ENCODE assay signal across 29 mouse cellular contexts in genomic region chr15:98646737-98647136, GRCm38 (mm10). TPM values are rescaled to one million over a fixed set of nuclear protein-coding genes. Genes with fewer than 3 reads are reported as not detected.
DNase-seq lines count a peak whose midpoint lies in the region; ATAC-seq and TF ChIP-seq lines count a peak whose summit lies in the region.
"Had no signal": no experiment of that assay in that cellular context is flagged by ENCODE, and none has a peak within 500 bp of the region (broad histone marks: within the 10 kb centered on the region; RNA-seq: fewer than 3 reads in every experiment).

No protein-coding gene starts in this region.

- 77% methylated on average over 8 of the region's 8 CpGs for WGBS in forebrain, postnatal 0 days
- WGBS in forebrain, embryonic 10.5 days, result 87% methylated on average over 8 of the region's 8 CpGs
- 89% methylated on average over 8 of the region's 8 CpGs for WGBS in neural tube, embryonic 12.5 days
- WGBS in neural tube, embryonic 15.5 days, result 91% methylated on average over 8 of the region's 8 CpGs

- DNase-seq in forebrain, postnatal 0 days, result no peak
- no peak for DNase-seq in forebrain, embryonic 10.5 days (ENCODE audit: extremely low spot score, low spot score)
- no peak for DNase-seq in layer of hippocampus, adult 2 months (ENCODE audit: low spot score in 2 of 2)
- DNase-seq in layer of hippocampus, adult 9-10 months (ENCODE audit: low spot score), result no peak
- no peak for DNase-seq in testis, postnatal 10 days (ENCODE audit: low spot score)
- DNase-seq: adrenal gland, adult 8-10 months; adrenal gland, postnatal 25 days; cerebellum, adult 11-12 months; cerebellum, adult 8-10 months; cerebellum, postnatal 10 days; cerebellum, postnatal 36 days; embryo, embryonic 11 days; gastrocnemius, postnatal 25 days; heart, adult 2 months; heart, postnatal 14 days had no signal

- no peak overlapping the region for H3ac ChIP-seq in myocyte (ENCODE audit: control insufficient read depth, insufficient read length)

- no peak; the same call in 1 of the 2 replicates for ATAC-seq in forebrain, postnatal 0 days
- ATAC-seq in neural tube, embryonic 12.5 days (ENCODE audit: low FRiP score, low read depth), result no peak
- no peak for ATAC-seq in neural tube, embryonic 15.5 days (ENCODE audit: low FRiP score)
- ATAC-seq: activated CD4-positive, CD25-positive, alpha-beta regulatory T cell, adult 4 months; CD4-positive, CD25-positive, alpha-beta regulatory T cell, adult 4 months; hindbrain, postnatal 0 days; inflammation-experienced regulatory T-cells, adult 6 months had no signal

- peak; percentile 10 for TF ChIP-seq POLR2A in myocyte (IDR thresholded peaks at IDR 0.05; ENCODE audit: insufficient read length, low read depth)

- no peak overlapping the region for H3K9ac ChIP-seq in forebrain, postnatal 0 days
- 0 out of 2 replicates have a peak overlapping the region, but pooled peaks have one; percentile 21 for H3K9ac ChIP-seq in neural tube, embryonic 12.5 days
- H3K9ac ChIP-seq in neural tube, embryonic 15.5 days (replicated peaks), result no peak overlapping the region
- H3K9ac ChIP-seq: embryonic facial prominence, embryonic 13.5 days; heart, embryonic 13.5 days; hindbrain, embryonic 12.5 days had no signal

- H3K36me3 ChIP-seq in forebrain, postnatal 0 days (ENCODE audit: insufficient read depth), result peaks cover 98% of the 10 kb centered on the region
- H3K36me3 ChIP-seq in forebrain, embryonic 10.5 days (replicated peaks), result peaks cover 100% of the 10 kb centered on the region
- H3K36me3 ChIP-seq in neural tube, embryonic 12.5 days, result peaks cover 99% of the 10 kb centered on the region
- peaks cover 98% of the 10 kb centered on the region for H3K36me3 ChIP-seq in neural tube, embryonic 15.5 days
- peaks cover 62% of the 10 kb centered on the region for H3K36me3 ChIP-seq in myocyte (ENCODE audit: control insufficient read depth, insufficient read depth)

- 0 out of 2 replicates have a peak overlapping the region, but pooled peaks have one; percentile 21 for H3K27ac ChIP-seq in forebrain, postnatal 0 days (ENCODE audit: low read depth, low read length)
- H3K27ac ChIP-seq in forebrain, embryonic 10.5 days, result no peak overlapping the region
- H3K27ac ChIP-seq in layer of hippocampus, adult 2 months, result peak overlapping the region; percentile 18; the same call in 1 of the 2 replicates
- H3K27ac ChIP-seq in neural tube, embryonic 12.5 days, result no peak overlapping the region
- no peak overlapping the region for H3K27ac ChIP-seq in neural tube, embryonic 15.5 days (replicated peaks)
- H3K27ac ChIP-seq: embryonic facial prominence, embryonic 10.5 days; embryonic facial prominence, embryonic 13.5 days; heart, adult 2 months; heart, embryonic 10.5 days; heart, embryonic 13.5 days; hindbrain, embryonic 12.5 days; hindbrain, postnatal 0 days had no signal

- H3K79me2 ChIP-seq in myocyte (ENCODE audit: control insufficient read depth, insufficient read depth), result no peaks in the 10 kb centered on the region

- TF ChIP-seq CTCF in forebrain, postnatal 0 days (IDR thresholded peaks at IDR 0.05; ENCODE audit: low read depth), result no peak
- no peak for TF ChIP-seq CTCF in layer of hippocampus, adult 2 months (conservative IDR thresholded peaks at IDR 0.05)

- no peaks in the 10 kb centered on the region for H3K9me3 ChIP-seq in forebrain, postnatal 0 days (ENCODE audit: low read length)
- H3K9me3 ChIP-seq in forebrain, embryonic 10.5 days, result no peaks in the 10 kb centered on the region
- no peaks in the 10 kb centered on the region for H3K9me3 ChIP-seq in neural tube, embryonic 12.5 days
- no peaks in the 10 kb centered on the region for H3K9me3 ChIP-seq in neural tube, embryonic 15.5 days (replicated peaks)
- H3K9me3 ChIP-seq: embryonic facial prominence, embryonic 10.5 days; embryonic facial prominence, embryonic 13.5 days; heart, embryonic 10.5 days; heart, embryonic 13.5 days; hindbrain, embryonic 12.5 days had no signal

- no peaks in the 10 kb centered on the region for H3K27me3 ChIP-seq in forebrain, postnatal 0 days (ENCODE audit: insufficient read depth, low read length)
- H3K27me3 ChIP-seq in forebrain, embryonic 10.5 days (ENCODE audit: poor library complexity, severe bottlenecking), result no peaks in the 10 kb centered on the region
- H3K27me3 ChIP-seq in neural tube, embryonic 12.5 days (replicated peaks), result no peaks in the 10 kb centered on the region
- no peaks in the 10 kb centered on the region for H3K27me3 ChIP-seq in neural tube, embryonic 15.5 days (replicated peaks)
- H3K27me3 ChIP-seq in myocyte (ENCODE audit: control insufficient read depth, insufficient read depth, insufficient read length), result no peaks in the 10 kb centered on the region
- H3K27me3 ChIP-seq: embryonic facial prominence, embryonic 13.5 days; heart, embryonic 13.5 days; hindbrain, embryonic 12.5 days had no signal

- no peak overlapping the region for H3K4me3 ChIP-seq in forebrain, postnatal 0 days (ENCODE audit: low read depth, low read length)
- H3K4me3 ChIP-seq in forebrain, embryonic 10.5 days, result no peak overlapping the region
- no peak overlapping the region for H3K4me3 ChIP-seq in layer of hippocampus, adult 2 months
- no peak overlapping the region for H3K4me3 ChIP-seq in neural tube, embryonic 12.5 days
- H3K4me3 ChIP-seq in neural tube, embryonic 15.5 days (replicated peaks), result no peak overlapping the region
- no peak overlapping the region for H3K4me3 ChIP-seq in myocyte
- H3K4me3 ChIP-seq: embryonic facial prominence, embryonic 10.5 days; embryonic facial prominence, embryonic 13.5 days; erythroblast, embryonic 14.5 days; heart, adult 2 months; heart, embryonic 10.5 days; heart, embryonic 13.5 days; hindbrain, embryonic 12.5 days had no signal

- no peak overlapping the region for H3K4me2 ChIP-seq in forebrain, postnatal 0 days (ENCODE audit: low read depth)
- H3K4me2 ChIP-seq in neural tube, embryonic 12.5 days (replicated peaks), result no peak overlapping the region
- H3K4me2 ChIP-seq in neural tube, embryonic 15.5 days, result no peak overlapping the region
- no peak overlapping the region for H3K4me2 ChIP-seq in myocyte (ENCODE audit: low read depth)
- H3K4me2 ChIP-seq: embryonic facial prominence, embryonic 13.5 days; heart, embryonic 13.5 days; hindbrain, embryonic 12.5 days had no signal

- H3K4me1 ChIP-seq in forebrain, postnatal 0 days (ENCODE audit: insufficient read depth), result no peaks in the 10 kb centered on the region
- H3K4me1 ChIP-seq in forebrain, embryonic 10.5 days, result no peaks in the 10 kb centered on the region
- no peaks in the 10 kb centered on the region for H3K4me1 ChIP-seq in neural tube, embryonic 12.5 days
- no peaks in the 10 kb centered on the region for H3K4me1 ChIP-seq in neural tube, embryonic 15.5 days
- H3K4me1 ChIP-seq: embryonic facial prominence, embryonic 10.5 days; embryonic facial prominence, embryonic 13.5 days; heart, embryonic 10.5 days; heart, embryonic 13.5 days; hindbrain, embryonic 12.5 days had no signal

TF ChIP-seq in myocyte, 11 proteins besides CTCF, POLR2A, EP300 and RAD21:
- TF ChIP-seq TCF12 (IDR thresholded peaks at IDR 0.05; ENCODE audit: insufficient read depth, poor library complexity, severe bottlenecking) (no peak), POLR2AphosphoS2 (IDR thresholded peaks at IDR 0.05; ENCODE audit: insufficient read length, low read depth) (peak; percentile 32), SRF (IDR thresholded peaks at IDR 0.05; ENCODE audit: control insufficient read depth, insufficient read length, low read depth) (peak; percentile 11), E2F4 (IDR thresholded peaks at IDR 0.05; ENCODE audit: insufficient read depth) (no peak)
TF ChIP-seq in myocyte: peak in this region for 2.

RNA-seq across cellular contexts. Expression of gene Ddx23, which starts 16.0 kb away (rescaled TPM):
- 54.9 and 70.6 TPM in 2 replicates for total RNA-seq in forebrain, postnatal 0 days (2014; rRNA removed)
- 11.9 and 13.8 TPM in 2 replicates for polyA plus RNA-seq in forebrain, postnatal 0 days (2015; fragmentation: Nextera tagmentation; extraction: Ambion mirVana)
- 27.3 and 28.5 TPM in 2 replicates for polyA plus RNA-seq in forebrain, embryonic 10.5 days (2016; fragmentation: Nextera tagmentation; extraction: Ambion mirVana)
- 10 to 100 TPM; 79.7 to 87.4 TPM for total RNA-seq in layer of hippocampus, adult 2 months (2021)
- polyA plus RNA-seq in neural tube, embryonic 12.5 days (2016; fragmentation: Nextera tagmentation; extraction: Ambion mirVana), result 16.4 and 23.2 TPM in 2 replicates
- polyA plus RNA-seq in neural tube, embryonic 15.5 days (2015; fragmentation: Nextera tagmentation; extraction: Ambion mirVana), result 20.6 and 21.0 TPM in 2 replicates
- polyA plus RNA-seq in myocyte (2012; fragmentation: generic; extraction: Trizol), result 102 TPM

RNA-seq across cellular contexts. Expression of gene Cacnb3, which starts 16.1 kb away (rescaled TPM):
- 191 and 201 TPM in 2 replicates for total RNA-seq in forebrain, postnatal 0 days (2014; rRNA removed)
- polyA plus RNA-seq in forebrain, postnatal 0 days (2015; fragmentation: Nextera tagmentation; extraction: Ambion mirVana), result 133 and 139 TPM in 2 replicates
- 19.9 and 21.7 TPM in 2 replicates for polyA plus RNA-seq in forebrain, embryonic 10.5 days (2016; fragmentation: Nextera tagmentation; extraction: Ambion mirVana)
- 100 to 1,000 TPM; 207 to 212 TPM for total RNA-seq in layer of hippocampus, adult 2 months (2021)
- 108 and 127 TPM in 2 replicates for polyA plus RNA-seq in neural tube, embryonic 12.5 days (2016; fragmentation: Nextera tagmentation; extraction: Ambion mirVana)
- polyA plus RNA-seq in neural tube, embryonic 15.5 days (2015; fragmentation: Nextera tagmentation; extraction: Ambion mirVana), result 108 and 128 TPM in 2 replicates
- polyA plus RNA-seq in myocyte (2012; fragmentation: generic; extraction: Trizol), result 80.8 TPM
- total RNA-seq: hematopoietic stem cell, adult 5-6 weeks had no signal
- polyA plus RNA-seq: CD4-positive, CD25-positive, alpha-beta regulatory T cell, adult 4 months; erythroblast, embryonic 14.5 days had no signal

RNA-seq across cellular contexts. Expression of gene Rnd1, which starts 30.5 kb away (rescaled TPM):
- total RNA-seq in forebrain, postnatal 0 days (2014; rRNA removed), result 34.1 and 56.6 TPM in 2 replicates
- 20.9 and 24.1 TPM in 2 replicates for polyA plus RNA-seq in forebrain, postnatal 0 days (2015; fragmentation: Nextera tagmentation; extraction: Ambion mirVana)
- 1.8 and 2.2 TPM in 2 replicates for polyA plus RNA-seq in forebrain, embryonic 10.5 days (2016; fragmentation: Nextera tagmentation; extraction: Ambion mirVana)
- total RNA-seq in layer of hippocampus, adult 2 months (2021), result 1 to 10 TPM; 6.4 to 6.9 TPM
- polyA plus RNA-seq in neural tube, embryonic 12.5 days (2016; fragmentation: Nextera tagmentation; extraction: Ambion mirVana), result 7.8 and 9.7 TPM in 2 replicates
- 9.4 and 11.3 TPM in 2 replicates for polyA plus RNA-seq in neural tube, embryonic 15.5 days (2015; fragmentation: Nextera tagmentation; extraction: Ambion mirVana)
- polyA plus RNA-seq in myocyte (2012; fragmentation: generic; extraction: Trizol), result 14.4 TPM
- polyA plus RNA-seq: erythroblast, embryonic 14.5 days had no signal

RNA-seq across cellular contexts. Expression of gene Adcy6, which starts 36.9 kb away (rescaled TPM):
- 39.2 and 42.3 TPM in 2 replicates for total RNA-seq in forebrain, postnatal 0 days (2014; rRNA removed)
- 1.9 and 5.4 TPM in 2 replicates for polyA plus RNA-seq in forebrain, postnatal 0 days (2015; fragmentation: Nextera tagmentation; extraction: Ambion mirVana)
- polyA plus RNA-seq in forebrain, embryonic 10.5 days (2016; fragmentation: Nextera tagmentation; extraction: Ambion mirVana), result 9.4 and 11.9 TPM in 2 replicates
- 10 to 100 TPM; 49.6 to 52.4 TPM for total RNA-seq in layer of hippocampus, adult 2 months (2021)
- 14.5 and 16.3 TPM in 2 replicates for polyA plus RNA-seq in neural tube, embryonic 12.5 days (2016; fragmentation: Nextera tagmentation; extraction: Ambion mirVana)
- 10.4 and 10.8 TPM in 2 replicates for polyA plus RNA-seq in neural tube, embryonic 15.5 days (2015; fragmentation: Nextera tagmentation; extraction: Ambion mirVana)
- polyA plus RNA-seq in myocyte (2012; fragmentation: generic; extraction: Trizol), result 32.4 TPM

Comparison
In these comparisons a context has a peak if more than half of its experiments do, and no peak if none do; other contexts are left out.
1. H3K27ac ChIP-seq: peak in forebrain, postnatal 0 days (single experiment) and layer of hippocampus, adult 2 months (single experiment); none in forebrain, embryonic 10.5 days (single experiment), neural tube, embryonic 12.5 days (single experiment) and neural tube, embryonic 15.5 days (single experiment).